Mouse (Mus musculus) lung, embryonic 16.5 days (tissue): ENCODE data around the gene Ldha. TPM values are rescaled to one million over a fixed set of nuclear protein-coding genes. Genes with fewer than 3 reads are reported as not detected.

ENCODE experiments used
- ATAC-seq: fragments of 200-750 bp; cut with Nextera tagmentation; 2 replicates; pipeline ENCODE4 v1.8.0; 2017; ENCODE audit warnings: low read depth, mild to moderate bottlenecking, moderate library complexity
- H3K27ac ChIP-seq: fragments of 300-500 bp; sonication (generic); 2 replicates; pipeline ENCODE4 v1.5.1; 2014; ENCODE audit warnings: mild to moderate bottlenecking, control low read depth, low read length
- H3K27me3 ChIP-seq: fragments of 300-500 bp; sonication (generic); 2 replicates; pipeline ENCODE4 v1.6.1; 2014; ENCODE audit warnings: low read depth, low read length, mixed read lengths; ENCODE audit not compliant: control insufficient read depth, insufficient read depth
- H3K36me3 ChIP-seq: fragments of 300-500 bp; sonication (generic); 2 replicates; pipeline ENCODE4 v1.6.1; 2014; ENCODE audit warnings: low read length; ENCODE audit not compliant: control insufficient read depth, insufficient read depth
- H3K4me1 ChIP-seq: fragments of 300-500 bp; sonication (generic); replicated peaks from 2 replicates; pipeline ENCODE4 v1.6.1; 2014; ENCODE audit warnings: low read length, mixed read lengths; ENCODE audit not compliant: control insufficient read depth, insufficient read depth
- H3K4me2 ChIP-seq: fragments of 300-500 bp; sonication (generic); 2 replicates; pipeline ENCODE4 v1.6.1; 2014; ENCODE audit warnings: low read depth, low read length, control low read depth
- H3K4me3 ChIP-seq: fragments of 300-500 bp; sonication (generic); 2 replicates; pipeline ENCODE4 v1.5.1; 2014; ENCODE audit warnings: mild to moderate bottlenecking, low read length, control low read depth
- H3K9ac ChIP-seq: fragments of 300-500 bp; sonication (generic); 2 replicates; pipeline ENCODE4 v1.6.1; 2014; ENCODE audit warnings: low read length, control low read depth
- H3K9me3 ChIP-seq: fragments of 300-500 bp; sonication (generic); 2 replicates; pipeline ENCODE4 v1.6.1; 2016; ENCODE audit warnings: low read length; ENCODE audit not compliant: control insufficient read depth
- WGBS: fragments of 180-500 bp; shearing (Covaris S2); extraction: QIAGEN DNeasy Blood & Tissue Kit; methylation state at CpG from one replicate; pipeline ENCODE4 v1.1.7; 2014; 5-methylcytosine and 5-hydroxymethylcytosine counted together
- polyA plus RNA-seq: library from polyadenylated mRNA; unstranded; fragments of >200 nt; fragmentation: Nextera tagmentation; extraction: Ambion mirVana; gene quantifications from 2 replicates; pipeline ENCODE4 v1.2.1, GENCODE M21; 2015

Ldha gene
- polyA plus RNA-seq, 1 experiment from 2014 or later, result 1,668 TPM

GRCm38 (mm10) chr7:46834994-46835610 is 6.2 kb upstream of the Ldha start:
- no peak overlapping the region for H3K4me2 ChIP-seq
- WGBS, result 51% methylated on average over 14 of the region's 14 CpGs
- no peaks in the 10 kb centered on the region for H3K27me3 ChIP-seq
- no peaks in the 10 kb centered on the region for H3K36me3 ChIP-seq
- H3K9me3 ChIP-seq, result no peaks in the 10 kb centered on the region
- H3K27ac ChIP-seq, result no peak overlapping the region
- peaks cover 47% of the 10 kb centered on the region for H3K4me1 ChIP-seq
- no peak overlapping the region for H3K9ac ChIP-seq
- no peak overlapping the region for H3K4me3 ChIP-seq
- no peak for ATAC-seq

DNA sequence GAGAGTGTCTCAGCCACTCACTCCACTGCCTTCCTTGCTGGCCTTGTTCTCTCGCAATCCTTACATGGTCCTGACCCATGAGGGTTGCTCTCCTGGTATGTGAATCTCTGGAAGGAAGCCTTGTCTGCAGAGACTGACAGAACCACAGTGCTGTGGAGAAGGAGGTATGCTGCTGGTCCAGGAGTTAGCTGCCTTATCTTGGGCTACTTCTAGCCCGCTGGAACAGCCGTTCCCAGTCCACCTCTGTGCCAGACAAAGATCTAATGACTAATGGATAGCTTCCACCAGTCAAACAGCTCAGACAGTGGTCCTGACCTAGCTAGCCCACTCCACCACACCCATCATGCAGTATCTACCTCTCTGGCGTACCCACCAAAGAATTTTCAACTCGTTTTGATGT is 4.9 kb upstream of the Ldha start:
- H3K27me3 ChIP-seq, result no peaks in the 10 kb centered on the region
- H3K4me3 ChIP-seq, result no peak overlapping the region
- 76% methylated on average over 5 of the region's 5 CpGs for WGBS
- H3K4me1 ChIP-seq, result peaks cover 49% of the 10 kb centered on the region
- no peak for ATAC-seq
- no peak overlapping the region for H3K27ac ChIP-seq
- no peaks in the 10 kb centered on the region for H3K9me3 ChIP-seq
- H3K36me3 ChIP-seq, result no peaks in the 10 kb centered on the region
- H3K4me2 ChIP-seq, result no peak overlapping the region
- no peak overlapping the region for H3K9ac ChIP-seq

DNA sequence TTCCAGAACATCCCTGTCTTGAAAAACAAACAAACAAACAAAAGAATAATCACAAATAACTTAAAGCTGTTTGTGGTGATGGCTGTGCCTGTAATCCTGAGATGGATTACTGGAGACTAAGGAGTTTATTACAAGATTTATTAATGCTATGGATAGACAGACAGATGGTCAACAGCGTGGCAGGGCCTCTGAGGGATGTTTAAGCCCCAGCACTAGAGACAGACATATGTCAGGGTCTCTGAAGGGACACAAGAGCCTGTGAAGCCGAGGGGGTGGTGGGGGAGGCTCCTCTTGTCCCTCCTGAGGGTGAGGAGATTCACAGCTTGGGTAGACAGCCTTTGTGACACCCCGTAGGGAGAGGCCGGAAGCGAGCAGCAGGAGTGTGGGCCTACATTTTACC is 4.2 kb upstream of the Ldha start:
- Histone ChIP-seq H3K4me2 (no peak overlapping the region), H3K27ac (no peak overlapping the region), H3K4me3 (no peak overlapping the region), H3K9ac (no peak overlapping the region), H3K36me3 (no peaks in the 10 kb centered on the region), H3K4me1 (peaks cover 51% of the 10 kb centered on the region), H3K9me3 (no peaks in the 10 kb centered on the region), H3K27me3 (no peaks in the 10 kb centered on the region)
- ATAC-seq, result no peak
- 72% methylated on average over 5 of the region's 5 CpGs for WGBS

DNA sequence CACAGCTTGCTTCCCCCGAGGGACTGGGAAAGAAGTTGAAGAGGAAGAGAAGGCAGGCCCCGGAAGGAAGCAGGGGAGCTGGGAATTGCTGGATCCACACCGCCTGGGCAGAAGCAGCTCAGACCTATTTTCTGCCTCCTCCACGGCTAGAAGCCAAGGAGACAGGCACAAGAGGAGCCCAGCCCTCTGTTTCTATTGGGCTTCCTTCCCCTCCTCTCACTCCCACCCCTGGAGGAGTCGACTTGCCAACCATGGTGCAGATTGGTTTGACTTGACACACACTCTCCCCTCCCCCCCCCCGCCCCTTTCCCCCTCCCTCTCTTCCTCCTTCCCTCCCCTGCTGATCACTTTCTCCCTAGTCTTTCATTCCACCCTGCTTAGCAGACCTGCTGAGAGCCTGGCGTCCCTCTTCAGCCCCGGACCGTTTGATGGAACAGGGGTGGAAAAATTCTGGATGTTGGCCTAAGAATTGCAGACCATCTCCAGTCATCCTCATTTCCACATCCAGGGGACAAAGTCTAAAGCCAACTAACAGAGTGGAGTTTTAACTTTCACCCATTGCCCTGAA is 3.1 kb upstream of the Ldha start:
- Histone ChIP-seq H3K4me1 (peaks cover 51% of the 10 kb centered on the region), H3K4me2 (peak overlapping the region; percentile 42)
- peak; percentile 57 for ATAC-seq

DNA sequence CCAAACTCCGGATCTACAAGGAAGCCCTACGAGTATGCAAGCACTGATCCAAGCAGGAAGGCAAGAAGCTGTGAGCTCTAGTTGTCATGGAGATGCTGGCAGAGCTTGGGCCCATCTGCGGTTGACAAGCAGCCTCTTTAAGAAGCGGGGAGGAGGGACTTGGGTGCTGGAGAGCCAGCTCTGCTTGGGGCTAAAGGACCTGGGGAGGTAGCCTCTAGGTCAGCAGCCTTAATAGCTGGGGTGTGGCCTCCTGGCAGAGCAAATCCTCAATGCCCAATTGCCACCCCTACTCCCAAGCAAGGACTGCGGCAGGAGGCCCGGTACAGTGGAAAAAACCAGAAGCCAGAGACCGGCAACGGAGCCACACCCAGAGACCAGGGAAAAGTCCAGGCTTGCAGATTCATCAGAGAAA is 2.4 kb upstream of the Ldha start:
- peak; percentile 82 for ATAC-seq
- no peak overlapping the region for H3K9ac ChIP-seq
- peak overlapping the region; percentile 42 for H3K4me2 ChIP-seq
- no peaks in the 10 kb centered on the region for H3K27me3 ChIP-seq
- H3K4me3 ChIP-seq, result no peak overlapping the region
- H3K9me3 ChIP-seq, result no peaks in the 10 kb centered on the region
- 5% methylated on average over 8 of the region's 8 CpGs for WGBS
- H3K36me3 ChIP-seq, result no peaks in the 10 kb centered on the region
- H3K4me1 ChIP-seq, result peaks cover 45% of the 10 kb centered on the region
- H3K27ac ChIP-seq, result peak overlapping the region; percentile 89

More for the DNA sequence above, 3.1 kb upstream of the Ldha start:
- WGBS, result 2% methylated on average over 8 of the region's 9 CpGs
- H3K4me3 ChIP-seq, result no peak overlapping the region
- no peaks in the 10 kb centered on the region for H3K9me3 ChIP-seq
- H3K36me3 ChIP-seq, result no peaks in the 10 kb centered on the region
- H3K27me3 ChIP-seq, result no peaks in the 10 kb centered on the region
- H3K27ac ChIP-seq, result peak overlapping the region; percentile 89
- peak overlapping the region; percentile 61 for H3K9ac ChIP-seq

DNA sequence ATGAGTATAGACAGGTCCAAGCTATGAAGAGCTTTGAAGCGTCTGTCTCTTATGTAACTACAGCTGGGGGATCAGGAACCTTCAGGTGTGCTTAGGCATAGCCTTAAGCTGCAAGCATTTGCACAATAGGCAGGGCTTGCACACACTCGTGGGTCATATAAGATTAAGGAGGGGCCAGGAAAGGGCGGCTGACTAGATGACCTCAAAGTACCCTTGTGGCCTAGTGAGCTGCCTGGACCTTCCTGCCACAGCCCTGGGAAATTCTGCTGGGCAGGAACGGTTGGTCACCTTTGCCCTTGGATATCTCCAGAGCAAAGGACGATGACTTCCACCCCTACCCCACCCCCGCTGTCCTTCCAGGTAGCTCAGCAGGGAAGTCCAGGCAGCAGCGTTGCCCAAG is 1.8 kb upstream of the Ldha start:
- no peaks in the 10 kb centered on the region for H3K36me3 ChIP-seq
- no peaks in the 10 kb centered on the region for H3K27me3 ChIP-seq
- peak; percentile 3 for ATAC-seq
- H3K4me2 ChIP-seq, result peak overlapping the region; percentile 20
- H3K9me3 ChIP-seq, result no peaks in the 10 kb centered on the region
- 43% methylated on average over 7 of the region's 7 CpGs for WGBS
- no peak overlapping the region for H3K9ac ChIP-seq
- H3K27ac ChIP-seq, result peak overlapping the region; percentile 89
- no peak overlapping the region for H3K4me3 ChIP-seq
- H3K4me1 ChIP-seq, result peaks cover 43% of the 10 kb centered on the region

DNA sequence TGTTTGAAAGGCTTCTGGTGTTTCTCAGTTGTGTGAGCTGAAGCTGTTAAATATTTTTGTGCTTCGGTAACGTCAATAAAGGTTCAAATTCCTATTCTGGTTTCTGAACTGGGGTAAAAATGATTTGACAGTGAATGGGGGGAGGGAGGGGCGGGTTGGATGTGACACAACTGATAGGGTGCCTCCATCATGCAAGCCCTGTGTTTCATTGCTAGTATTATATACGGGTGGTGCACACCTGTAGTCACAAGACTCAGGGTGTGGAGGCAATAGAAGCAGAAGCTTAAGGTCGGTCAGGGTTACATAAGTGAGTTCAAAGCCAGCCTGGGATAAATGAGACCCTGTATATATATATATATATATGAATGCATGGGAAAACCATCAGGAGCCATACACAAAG is 1.4 kb upstream of the Ldha start:
- H3K4me1 ChIP-seq, result peaks cover 46% of the 10 kb centered on the region
- H3K9me3 ChIP-seq, result no peaks in the 10 kb centered on the region
- H3K9ac ChIP-seq, result no peak overlapping the region
- no peak overlapping the region; the same call in 1 of the 2 replicates for H3K4me2 ChIP-seq
- no peaks in the 10 kb centered on the region for H3K27me3 ChIP-seq
- no peaks in the 10 kb centered on the region for H3K36me3 ChIP-seq
- H3K4me3 ChIP-seq, result no peak overlapping the region
- peak overlapping the region; percentile 89 for H3K27ac ChIP-seq
- WGBS, result 74% methylated on average over 5 of the region's 5 CpGs
- no peak for ATAC-seq

GRCm38 (mm10) chr7:46840326-46840725 is 949 bp upstream of the Ldha start:
- Histone ChIP-seq H3K36me3 (no peaks in the 10 kb centered on the region), H3K27me3 (no peaks in the 10 kb centered on the region), H3K4me2 (peak overlapping the region; percentile 12; the same call in 1 of the 2 replicates), H3K4me3 (no peak overlapping the region), H3K9me3 (no peaks in the 10 kb centered on the region), H3K4me1 (peaks cover 50% of the 10 kb centered on the region), H3K27ac (peak overlapping the region; percentile 89), H3K9ac (no peak overlapping the region)
- ATAC-seq, result peak; percentile 58
- WGBS, result 19% methylated on average over 4 of the region's 4 CpGs

- Histone ChIP-seq H3K36me3 (no peaks in the 10 kb centered on the region), H3K4me1 (peaks cover 55% of the 10 kb centered on the region), H3K27me3 (no peaks in the 10 kb centered on the region), H3K27ac (no peak overlapping the region), H3K9ac (no peak overlapping the region), H3K4me2 (no peak overlapping the region), H3K4me3 (no peak overlapping the region), H3K9me3 (no peaks in the 10 kb centered on the region)
- no peak for ATAC-seq
- 30% methylated on average over 5 of the region's 5 CpGs for WGBS
Measured at GRCm38 (mm10) chr7:46842278-46842677, 1.0 kb downstream of the Ldha start.
